ENCODE assay signal across 26 mouse cellular contexts in genomic region chr4:84120330-84120729, GRCm38 (mm10).
DNase-seq lines count a peak whose midpoint lies in the region; ATAC-seq and TF ChIP-seq lines count a peak whose summit lies in the region.
"Had no signal": no experiment of that assay in that cellular context is flagged by ENCODE, and none has a peak within 500 bp of the region (broad histone marks: within the 10 kb centered on the region; RNA-seq: fewer than 3 reads in every experiment).

No protein-coding gene starts in this region.

- no peak overlapping the region for H3K27ac ChIP-seq in kidney, postnatal 0 days
- no peak overlapping the region for H3K27ac ChIP-seq in embryonic facial prominence, embryonic 11.5 days (replicated peaks; ENCODE audit: low read depth, low read length)
- H3K27ac ChIP-seq in limb, embryonic 12.5 days = peak overlapping the region; percentile 66
- no peak overlapping the region for H3K27ac ChIP-seq in heart, embryonic 10.5 days
- H3K27ac ChIP-seq: forebrain, embryonic 15.5 days; heart, adult 2 months; heart, embryonic 15.5 days; left cerebral cortex, adult 2 months; macrophage had no signal

- TF ChIP-seq CTCF in kidney, postnatal 0 days (IDR thresholded peaks at IDR 0.05; ENCODE audit: low read depth) = no peak

- H3K4me2 ChIP-seq in kidney, postnatal 0 days (ENCODE audit: low read length) = no peak overlapping the region
- no peak overlapping the region for H3K4me2 ChIP-seq in embryonic facial prominence, embryonic 11.5 days (ENCODE audit: low read depth, low read length)
- H3K4me2 ChIP-seq in limb, embryonic 12.5 days = no peak overlapping the region
- H3K4me2 ChIP-seq: forebrain, embryonic 15.5 days; heart, embryonic 15.5 days; liver, embryonic 11.5 days had no signal

- H3K36me3 ChIP-seq in kidney, postnatal 0 days (ENCODE audit: insufficient read depth, low read length) = no peaks in the 10 kb centered on the region
- no peaks in the 10 kb centered on the region for H3K36me3 ChIP-seq in embryonic facial prominence, embryonic 11.5 days (replicated peaks; ENCODE audit: control insufficient read depth, insufficient read depth, low read depth, low read length)
- no peaks in the 10 kb centered on the region for H3K36me3 ChIP-seq in limb, embryonic 12.5 days
- no peaks in the 10 kb centered on the region for H3K36me3 ChIP-seq in heart, embryonic 10.5 days
- H3K36me3 ChIP-seq: forebrain, embryonic 15.5 days; heart, embryonic 15.5 days had no signal

- H3K4me3 ChIP-seq in kidney, postnatal 0 days (replicated peaks; ENCODE audit: low read depth, low read length) = no peak overlapping the region
- H3K4me3 ChIP-seq in embryonic facial prominence, embryonic 11.5 days (ENCODE audit: low read depth, low read length) = no peak overlapping the region
- no peak overlapping the region for H3K4me3 ChIP-seq in limb, embryonic 12.5 days (replicated peaks)
- H3K4me3 ChIP-seq in heart, embryonic 10.5 days = no peak overlapping the region
- H3K4me3 ChIP-seq: forebrain, embryonic 15.5 days; heart, adult 2 months; heart, embryonic 15.5 days; left cerebral cortex, adult 2 months had no signal

- DNase-seq in kidney, postnatal 0 days (ENCODE audit: low spot score) = no peak
- DNase-seq in kidney, postnatal 10 days = no peak
- no peak for DNase-seq in embryonic facial prominence, embryonic 11.5 days (ENCODE audit: low spot score)
- DNase-seq in forelimb bud, embryonic 11.5 days (ENCODE audit: low read depth, low spot score) = peak; percentile 26
- no peak for DNase-seq in layer of hippocampus, adult 11-12 months (ENCODE audit: low spot score)
- DNase-seq in heart, embryonic 10.5 days (ENCODE audit: low spot score) = no peak
- DNase-seq: adrenal gland, adult 8-10 months; cerebellum, adult 18-20 months; cerebellum, postnatal 14 days; gastrocnemius, postnatal 36 days; heart, adult 2 months; heart, postnatal 36 days; kidney, adult 18-20 months; layer of hippocampus, adult 9-11 months; liver, postnatal 0 days; right cerebral cortex, postnatal 14 days; spleen, adult 18-20 months had no signal

- H3K9me3 ChIP-seq in kidney, postnatal 0 days (replicated peaks; ENCODE audit: low read length) = no peaks in the 10 kb centered on the region
- no peaks in the 10 kb centered on the region for H3K9me3 ChIP-seq in embryonic facial prominence, embryonic 11.5 days (replicated peaks; ENCODE audit: control insufficient read depth, low read length)
- H3K9me3 ChIP-seq in limb, embryonic 12.5 days = no peaks in the 10 kb centered on the region
- H3K9me3 ChIP-seq in heart, embryonic 10.5 days = no peaks in the 10 kb centered on the region
- H3K9me3 ChIP-seq: forebrain, embryonic 15.5 days; heart, embryonic 15.5 days had no signal

- H3K9ac ChIP-seq in kidney, postnatal 0 days (ENCODE audit: low read depth, low read length) = no peak overlapping the region
- H3K9ac ChIP-seq in embryonic facial prominence, embryonic 11.5 days (replicated peaks; ENCODE audit: low read length) = peak overlapping the region; percentile 18; the same call in 1 of the 2 replicates
- H3K9ac ChIP-seq in limb, embryonic 12.5 days (replicated peaks) = no peak overlapping the region
- H3K9ac ChIP-seq: forebrain, embryonic 15.5 days; heart, embryonic 15.5 days; liver, postnatal 0 days had no signal

- 46% methylated on average over 7 of the region's 7 CpGs for WGBS in kidney, postnatal 0 days
- WGBS in embryonic facial prominence, embryonic 11.5 days = 28% methylated on average over 7 of the region's 7 CpGs
- WGBS in limb, embryonic 12.5 days = 20% methylated on average over 7 of the region's 7 CpGs
- WGBS in heart, embryonic 10.5 days = 69% methylated on average over 7 of the region's 7 CpGs

- peaks cover 7% of the 10 kb centered on the region; the same call in 1 of the 2 replicates for H3K4me1 ChIP-seq in kidney, postnatal 0 days (replicated peaks; ENCODE audit: insufficient read depth, low read length)
- H3K4me1 ChIP-seq in embryonic facial prominence, embryonic 11.5 days (ENCODE audit: control insufficient read depth, insufficient read depth, low read length) = peaks cover 2% of the 10 kb centered on the region
- peaks cover 42% of the 10 kb centered on the region for H3K4me1 ChIP-seq in limb, embryonic 12.5 days (replicated peaks)
- H3K4me1 ChIP-seq in heart, embryonic 10.5 days = peaks cover 20% of the 10 kb centered on the region
- H3K4me1 ChIP-seq: forebrain, embryonic 15.5 days; heart, embryonic 15.5 days had no signal

- 0 out of 2 replicates have a peak, but pooled peaks have one; percentile 48 for ATAC-seq in kidney, postnatal 0 days (replicated peaks; ENCODE audit: low FRiP score, low read depth)
- ATAC-seq in embryonic facial prominence, embryonic 11.5 days (replicated peaks; ENCODE audit: insufficient number of reproducible peaks, low FRiP score, low TSS enrichment, low read depth) = no peak
- ATAC-seq in limb, embryonic 12.5 days (ENCODE audit: insufficient number of reproducible peaks, insufficient read depth, low FRiP score, low TSS enrichment, low read depth) = no peak
- ATAC-seq: activated CD4-positive, CD25-positive, alpha-beta regulatory T cell, adult 4 months; forebrain, embryonic 15.5 days; inflammation-experienced regulatory T-cells, adult 6 months; liver, postnatal 0 days; lung, postnatal 0 days had no signal

- no peaks in the 10 kb centered on the region for H3K27me3 ChIP-seq in kidney, postnatal 0 days (ENCODE audit: insufficient read depth, low read length)
- H3K27me3 ChIP-seq in embryonic facial prominence, embryonic 11.5 days (ENCODE audit: control insufficient read depth, insufficient read depth, low read length) = no peaks in the 10 kb centered on the region
- H3K27me3 ChIP-seq in limb, embryonic 12.5 days = no peaks in the 10 kb centered on the region
- H3K27me3 ChIP-seq in heart, embryonic 10.5 days (ENCODE audit: insufficient read depth, poor library complexity, severe bottlenecking) = no peaks in the 10 kb centered on the region
- H3K27me3 ChIP-seq: forebrain, embryonic 15.5 days; heart, embryonic 15.5 days had no signal
